Mouse (Mus musculus) thymus, adult 18-20 months (tissue): Measurements from ENCODE around the gene Rapgef1.
"Not testable (repeated sequence)": the region's sequence is repeated elsewhere in the genome, so short reads cannot be mapped to it uniquely, and the experiment has no call there.

ENCODE experiments used
- DNase-seq, 2 experiments: peaks; one replicate each; pipeline ENCODE4 v3.0.0; 2022; ENCODE audit warnings: mixed read lengths in 2 of 2

Rapgef1 gene

GRCm38 (mm10) chr2:29705493-29705892 lies 86.0 kb downstream of the Rapgef1 start:
- DNase-seq = no peak

DNA sequence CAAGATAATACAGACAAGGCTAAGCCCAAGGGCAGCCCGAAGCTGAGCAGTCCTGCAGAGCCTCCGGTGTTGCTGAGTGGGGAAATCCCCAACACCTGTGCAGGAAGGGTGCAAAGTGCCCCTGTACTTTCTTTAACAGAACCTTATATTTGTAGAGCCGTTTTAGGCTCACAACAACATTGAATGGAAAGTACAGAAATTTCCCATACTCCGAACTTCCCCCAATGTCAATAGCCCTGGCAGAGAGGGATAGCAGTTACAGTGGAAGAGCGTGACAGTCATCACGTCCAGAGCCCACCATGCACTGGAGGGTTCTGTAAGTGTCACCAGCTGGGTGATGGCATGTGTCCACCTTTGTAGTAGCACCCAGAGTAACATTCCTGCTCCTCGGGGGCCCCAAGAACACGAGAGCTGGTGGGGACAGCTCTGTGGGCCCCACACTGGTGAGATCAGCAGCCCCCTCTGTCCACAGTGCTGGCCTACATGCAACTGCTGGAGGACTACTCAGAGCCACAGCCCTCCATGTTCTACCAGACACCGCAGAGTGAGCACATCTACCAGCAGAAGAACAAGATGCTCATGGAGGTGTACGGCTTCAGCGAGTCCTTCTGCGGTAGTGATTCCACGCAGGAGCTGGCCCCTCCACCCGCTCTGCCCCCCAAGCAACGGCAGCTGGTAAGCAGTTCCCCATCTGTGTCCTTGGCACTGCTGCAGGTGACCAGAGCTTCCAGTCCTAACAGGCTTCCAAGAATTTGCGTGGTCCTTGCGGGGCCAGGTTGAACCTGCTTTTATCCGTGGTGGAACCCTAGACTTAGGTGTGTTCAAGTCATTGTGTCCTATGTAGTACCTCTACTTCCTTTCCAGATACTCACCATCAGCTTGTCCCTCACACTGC lies 87.5 kb downstream of the Rapgef1 start:
- DNase-seq = no peak

DNA sequence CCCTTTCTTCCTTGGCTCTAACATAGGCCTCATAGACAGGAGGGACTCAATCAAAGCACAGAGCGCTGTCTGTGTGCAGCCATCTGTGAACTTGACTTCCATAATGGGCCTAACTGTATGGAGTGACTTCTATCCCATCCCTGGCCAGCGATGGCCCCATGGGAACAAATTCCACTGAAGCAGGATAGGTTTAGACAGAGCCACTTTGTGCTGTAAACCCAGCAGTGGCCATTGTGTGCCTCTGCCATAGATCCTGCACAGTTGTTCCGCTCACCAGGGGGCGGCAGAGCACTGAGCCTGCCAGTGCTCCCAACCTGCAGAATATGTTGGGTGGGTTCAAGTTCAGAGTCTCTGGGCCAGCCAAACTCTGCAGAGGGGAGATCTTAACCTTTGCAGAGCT lies 88.2 kb downstream of the Rapgef1 start:
- peak; percentile 15 to 26 for DNase-seq

DNA sequence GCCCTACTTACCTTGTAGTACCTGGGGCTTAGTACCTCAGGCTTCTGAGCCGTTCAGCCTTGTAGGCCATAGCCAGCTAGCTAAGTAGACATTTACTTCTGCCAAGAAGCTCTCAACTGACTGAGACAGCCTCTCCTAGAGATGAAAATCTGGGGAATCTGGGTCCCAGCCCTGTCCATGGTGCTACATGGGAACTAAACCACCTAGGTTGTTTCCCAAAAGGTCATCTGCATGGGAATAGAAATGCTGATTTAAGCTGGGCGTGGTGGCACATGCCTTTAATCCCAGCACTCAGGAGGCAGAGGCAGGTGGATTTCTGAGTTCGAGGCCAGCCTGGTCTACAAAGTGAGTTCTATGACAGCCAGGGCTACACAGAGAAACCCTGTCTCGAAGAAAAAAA lies 88.7 kb downstream of the Rapgef1 start:
- DNase-seq = not testable (repeated sequence)

DNA sequence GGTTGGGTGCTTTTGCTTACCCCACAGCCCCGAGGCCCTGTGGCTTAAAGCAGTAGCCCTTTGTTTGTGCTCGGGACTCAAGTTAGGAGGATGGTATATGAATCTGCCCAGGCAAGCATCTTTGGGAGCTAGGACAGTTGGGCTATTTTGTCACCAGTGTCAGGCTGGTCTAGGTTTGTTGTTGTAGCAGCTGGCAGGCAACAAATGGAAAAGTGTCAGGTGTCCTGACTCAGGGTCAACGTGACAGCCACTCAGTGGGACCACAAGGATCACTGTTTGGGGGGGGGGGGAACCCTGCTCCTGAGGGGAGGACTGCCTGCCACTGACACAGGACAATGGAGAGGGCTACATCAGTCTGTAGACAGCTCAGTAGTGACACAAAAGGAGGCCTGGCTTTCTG lies 91.5 kb downstream of the Rapgef1 start:
- no peak for DNase-seq

DNA sequence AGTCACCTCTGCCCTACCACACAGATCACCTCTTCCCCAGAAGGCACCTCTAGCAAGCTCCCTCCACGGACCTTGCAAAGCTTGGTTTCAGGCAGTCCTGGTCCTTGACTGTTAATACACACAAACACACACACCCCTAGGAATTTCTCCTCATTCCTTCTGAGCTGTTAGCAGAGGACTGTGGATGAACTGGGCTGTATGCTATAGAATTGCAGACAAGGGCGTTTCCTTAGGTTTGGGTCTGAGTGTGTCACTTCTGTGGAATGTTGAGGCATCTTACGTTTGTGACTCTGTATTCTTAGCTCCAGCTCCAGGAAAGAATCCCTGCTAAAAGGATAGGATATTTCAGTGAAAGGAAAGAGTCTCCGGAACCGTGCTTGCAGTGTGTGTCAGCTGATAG lies 92.4 kb downstream of the Rapgef1 start:
- no peak for DNase-seq

DNA sequence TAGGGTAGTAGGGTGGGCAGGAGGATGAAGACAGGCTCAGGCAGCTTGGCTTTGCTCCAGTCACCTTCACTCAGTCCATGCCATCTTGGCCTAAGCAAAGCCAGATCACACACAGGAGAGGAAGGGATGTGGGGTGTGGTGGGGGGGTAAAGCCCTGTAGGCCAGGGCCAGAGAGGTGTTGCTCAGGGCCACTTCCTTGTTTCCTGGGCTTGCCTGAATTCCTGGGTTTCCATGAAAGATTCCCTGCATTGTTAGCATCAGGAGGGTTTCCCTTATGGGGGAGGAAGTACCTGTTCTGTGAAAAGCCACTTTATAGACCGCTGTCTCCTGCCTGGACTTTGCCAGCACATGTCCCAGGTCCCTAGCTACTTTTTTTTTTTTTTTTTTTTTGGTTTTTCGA lies 94.0 kb downstream of the Rapgef1 start:
- no peak for DNase-seq

DNA sequence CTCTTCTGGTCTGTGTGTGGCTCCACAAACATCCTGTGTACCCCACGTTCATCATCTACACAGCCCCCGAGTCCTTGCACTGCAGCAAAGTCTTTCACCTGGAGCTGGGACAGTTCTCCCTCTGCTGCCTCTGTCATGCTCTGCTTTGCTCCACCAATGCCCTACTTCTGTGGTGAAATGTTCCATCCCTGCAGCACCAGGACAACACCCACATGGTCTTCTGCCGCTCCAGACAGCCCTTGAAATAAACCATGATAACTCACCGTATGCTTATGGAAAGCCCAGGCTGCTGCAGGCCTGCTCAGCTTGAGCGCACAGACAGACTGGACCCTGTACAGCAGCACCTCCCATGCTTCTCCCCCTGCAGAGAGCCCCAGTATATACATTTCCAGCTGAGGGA lies 94.6 kb downstream of the Rapgef1 start:
- no peak for DNase-seq

DNA sequence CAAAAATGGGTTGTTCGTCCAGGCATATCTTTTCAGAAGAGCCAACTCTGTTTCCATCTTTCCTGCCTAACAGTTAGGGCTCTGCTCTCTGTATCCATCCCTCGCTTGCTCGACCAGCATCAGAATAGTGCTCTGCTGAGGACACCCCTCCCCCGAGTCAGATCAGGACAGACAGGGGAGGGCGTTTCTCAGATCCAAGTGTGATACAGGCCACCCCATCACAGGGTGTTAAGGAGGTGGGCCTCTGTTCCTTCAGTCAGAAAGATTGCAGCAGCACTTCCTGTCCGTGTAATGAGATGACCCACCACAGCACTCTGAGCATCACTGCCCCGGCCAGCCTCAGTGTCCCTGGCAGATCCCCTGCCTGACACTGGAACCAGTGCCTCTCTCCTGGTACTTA lies 96.6 kb downstream of the Rapgef1 start:
- no peak for DNase-seq

DNA sequence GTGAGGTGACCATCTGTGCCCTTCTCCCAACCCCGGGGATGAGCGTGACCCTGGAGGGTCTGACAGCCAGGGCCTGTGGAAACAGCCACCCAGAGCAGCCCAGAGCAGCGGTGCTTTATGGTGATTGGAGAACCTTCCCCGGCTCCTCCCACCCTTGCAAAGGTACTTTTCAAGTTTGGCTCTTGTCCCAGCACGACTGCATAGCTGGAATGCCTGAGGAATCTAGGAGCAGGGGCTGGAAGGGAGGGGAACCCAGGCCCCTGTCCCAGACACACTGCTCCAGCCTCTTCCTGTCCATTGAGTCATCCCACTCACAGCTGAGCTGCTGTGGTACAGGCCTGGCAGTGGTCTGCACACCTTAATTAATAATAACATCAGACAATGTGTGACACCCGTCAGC lies 97.2 kb downstream of the Rapgef1 start:
- no peak for DNase-seq

DNA sequence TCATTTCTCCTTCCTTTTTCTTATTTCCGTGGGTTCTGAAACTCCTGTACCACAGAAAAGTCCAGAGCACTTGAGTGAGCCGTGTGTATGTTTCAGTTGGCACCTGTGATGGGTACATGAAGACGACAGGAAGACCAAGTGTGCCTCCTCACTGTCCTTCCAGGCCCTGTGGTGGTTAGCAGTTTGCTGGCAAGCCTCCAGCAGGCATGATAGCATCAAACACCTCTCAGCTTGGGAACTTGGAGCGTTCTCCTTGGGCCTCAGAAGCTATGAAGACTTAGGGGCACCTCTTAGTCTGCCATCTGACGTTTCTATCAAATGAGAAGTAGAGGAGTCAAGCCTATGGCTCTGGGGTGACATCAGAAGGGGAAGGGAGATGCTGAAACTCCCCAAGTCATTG lies 99.1 kb downstream of the Rapgef1 start:
- DNase-seq = peak; percentile 34 to 42

- DNase-seq = no peak
Measured at GRCm38 (mm10) chr2:29723132-29723531, 103.6 kb downstream of the Rapgef1 start.

- DNase-seq = peak in 1 of 2 experiments; percentile 35
Measured at GRCm38 (mm10) chr2:29724664-29725365, 105.3 kb downstream of the Rapgef1 start.

DNA sequence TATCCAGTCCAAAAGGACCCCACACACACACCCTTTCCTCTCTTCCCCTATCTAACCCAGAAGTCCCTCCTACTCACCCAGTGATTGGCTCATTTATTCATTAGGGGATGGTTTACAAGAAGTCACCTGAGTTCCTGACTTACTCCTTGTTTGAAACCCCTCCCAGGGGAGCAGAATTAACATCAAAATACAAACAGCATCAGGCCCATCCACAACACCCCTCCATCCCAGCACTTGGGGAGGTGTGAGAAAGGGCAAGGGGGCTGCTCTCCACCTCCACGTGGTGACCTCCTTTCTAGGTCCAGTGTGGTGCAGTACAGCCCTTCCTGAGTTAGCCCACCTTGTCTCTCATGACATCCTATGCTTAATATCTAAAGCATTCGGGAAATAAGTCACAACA lies 110.0 kb downstream of the Rapgef1 start:
- no peak for DNase-seq

- DNase-seq = peak in 1 of 2 experiments; percentile 30
Measured at GRCm38 (mm10) chr2:29731545-29731944, 112.0 kb downstream of the Rapgef1 start.

GRCm38 (mm10) chr2:29732559-29732958 lies 113.0 kb downstream of the Rapgef1 start:
- DNase-seq = no peak

DNA sequence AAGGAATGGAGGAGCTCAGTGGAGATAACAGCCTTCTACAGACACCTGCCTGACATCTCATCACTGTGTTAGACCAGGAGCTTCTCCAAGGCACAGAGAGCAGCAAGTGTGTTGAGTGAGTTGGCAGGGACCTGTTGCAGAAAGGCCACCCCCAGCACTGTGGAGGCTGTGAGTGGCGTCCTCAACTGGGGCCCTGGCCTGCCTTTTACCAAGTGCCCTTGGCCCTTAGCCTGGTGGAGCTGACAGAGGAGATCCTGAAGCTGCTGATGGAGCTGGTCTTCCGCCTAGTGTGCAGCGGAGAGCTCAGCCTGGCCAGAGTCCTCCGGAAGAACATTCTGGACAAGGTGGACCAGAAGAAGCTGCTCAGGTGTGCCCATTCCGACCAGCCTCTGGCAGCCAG lies 113.8 kb downstream of the Rapgef1 start:
- DNase-seq = no peak

DNA sequence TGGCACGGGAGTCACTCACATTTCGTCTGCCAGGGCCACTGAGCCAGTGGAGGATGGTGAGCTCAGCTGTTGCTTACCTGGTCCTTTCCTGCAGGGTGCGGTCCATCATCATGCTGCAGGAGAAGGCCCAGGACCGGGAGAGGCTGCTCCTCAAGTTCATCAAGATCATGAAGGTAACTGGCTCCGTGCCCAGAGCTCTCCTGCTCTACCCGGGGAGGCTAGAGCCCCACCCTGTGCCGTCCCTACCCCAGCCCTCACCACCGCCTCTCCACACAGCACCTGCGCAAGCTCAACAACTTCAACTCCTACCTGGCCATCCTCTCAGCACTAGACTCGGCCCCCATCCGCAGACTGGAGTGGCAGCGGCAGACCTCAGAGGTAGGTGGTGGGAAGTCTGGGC lies 116.2 kb downstream of the Rapgef1 start:
- no peak for DNase-seq

DNA sequence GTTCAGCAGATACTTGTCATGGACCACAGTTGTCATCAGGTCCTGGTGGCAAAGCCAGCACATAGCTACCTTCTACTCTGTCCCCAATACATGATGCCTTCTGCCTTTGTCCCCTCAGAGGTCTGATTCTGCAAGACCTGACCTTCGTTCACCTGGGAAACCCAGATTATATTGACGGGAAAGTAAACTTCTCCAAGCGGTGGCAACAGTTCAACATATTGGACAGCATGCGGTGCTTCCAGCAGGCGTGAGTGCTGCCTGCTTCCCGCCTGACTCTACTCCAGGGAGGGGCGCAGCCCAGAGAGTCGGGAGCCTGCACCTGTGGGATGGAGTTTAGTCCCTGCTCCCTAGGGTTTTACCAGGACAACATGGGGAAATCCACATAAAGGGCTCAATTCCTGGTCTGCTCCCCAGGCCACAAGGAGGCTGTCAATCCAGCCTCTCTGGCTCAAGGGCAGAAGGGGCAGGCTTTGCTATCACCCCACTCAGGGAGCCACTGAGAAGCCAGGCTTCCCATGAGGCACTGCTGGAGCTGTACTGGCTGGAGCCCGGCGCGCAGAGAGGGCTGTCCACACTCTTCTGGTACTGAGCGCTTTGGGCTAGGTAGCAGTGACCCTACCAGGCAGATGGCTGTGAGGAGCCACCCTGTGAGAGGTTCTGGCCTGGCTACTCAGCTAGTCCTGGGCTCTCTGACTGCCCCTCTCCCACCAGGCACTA lies 117.8 kb downstream of the Rapgef1 start:
- DNase-seq = no peak

- no peak for DNase-seq
Measured at GRCm38 (mm10) chr2:29738799-29739198, 119.3 kb downstream of the Rapgef1 start.

GRCm38 (mm10) chr2:29739368-29739767 lies 119.8 kb downstream of the Rapgef1 start:
- no peak for DNase-seq

DNA sequence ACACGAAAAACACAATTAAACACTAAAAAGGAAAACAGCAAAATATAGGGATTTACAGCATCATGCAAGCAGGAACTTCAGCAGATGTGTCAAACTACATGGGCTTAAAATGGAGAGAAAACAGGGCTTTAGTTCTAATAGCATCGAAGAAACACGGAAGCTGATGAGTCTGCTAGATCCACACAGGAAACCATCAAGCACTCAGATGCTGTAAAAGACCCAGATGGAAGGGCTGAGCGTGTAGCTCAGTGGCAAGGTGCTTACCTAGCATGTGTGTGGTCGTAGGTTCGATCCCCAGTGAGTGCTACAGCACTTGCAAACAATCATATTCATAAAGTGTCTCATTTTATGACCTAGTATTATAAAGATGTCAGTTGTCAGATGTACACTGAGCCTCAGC lies 121.7 kb downstream of the Rapgef1 start:
- no peak for DNase-seq

DNA sequence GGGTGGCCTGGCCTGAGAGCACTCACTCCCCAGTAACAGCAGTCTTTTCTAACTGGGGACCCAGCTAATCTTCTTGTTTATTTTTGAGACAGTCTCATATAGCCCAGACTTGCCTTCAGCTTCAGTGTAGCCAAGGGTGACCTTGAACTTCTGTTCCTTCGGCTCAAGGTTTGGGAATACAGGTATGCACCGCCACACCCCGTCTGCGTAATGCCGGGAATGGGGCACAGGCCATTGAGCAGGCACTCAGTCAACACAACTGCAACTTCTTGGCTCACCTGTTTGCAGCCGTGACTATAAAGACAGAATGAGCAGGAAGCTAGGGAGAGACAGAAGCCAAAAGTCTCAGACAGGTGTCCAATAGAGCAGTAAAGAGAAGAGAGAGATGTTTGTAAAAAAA lies 124.7 kb downstream of the Rapgef1 start:
- DNase-seq = no peak
